Mouse (Mus musculus) lung, adult 2 months (tissue): Measurements from ENCODE around the gene Pabpn1. TPM values are rescaled to one million over a fixed set of nuclear protein-coding genes. Genes with fewer than 3 reads are reported as not detected.

Experiments
- DNase-seq: peaks from one replicate; pipeline ENCODE4 v3.0.0; 2022
- H3K4me1 ChIP-seq: fragments of 200-500 bp; 2 replicates; pipeline ENCODE4 v1.6.1; 2011; ENCODE audit warnings: low read length; ENCODE audit not compliant: control insufficient read depth, insufficient read depth
- H3K4me3 ChIP-seq: fragments of 200-500 bp; replicated peaks from 2 replicates; pipeline ENCODE3; 2011; ENCODE audit warnings: low read depth, mild to moderate bottlenecking, control low read depth, low read length; ENCODE audit errors: extremely low read depth
- CTCF ChIP-seq: fragments of 200-500 bp; IDR thresholded peaks from 2 replicates; pipeline ENCODE4 v1.5.1; 2011; ENCODE audit warnings: mild to moderate bottlenecking, low read length, control low read depth; ENCODE audit not compliant: insufficient read depth
- POLR2A ChIP-seq: fragments of 200-500 bp; IDR thresholded peaks from 2 replicates; pipeline ENCODE4 v1.6.1; 2011; ENCODE audit warnings: low read depth, mild to moderate bottlenecking, control low read depth, low read length, borderline replicate concordance; ENCODE audit errors: extremely low read depth
- WGBS: fragments of 180-500 bp; shearing (Covaris S2); methylation state at CpG from one replicate; pipeline ENCODE4 v1.1.7; 2018; 5-methylcytosine and 5-hydroxymethylcytosine counted together
- polyA plus RNA-seq: library from polyadenylated mRNA; depleted of rRNA; stranded (reverse); fragments of >200 nt; gene quantifications from 2 replicates; pipeline ENCODE4 v1.2.3, GENCODE M21; 2012

The Pabpn1 gene
- polyA plus RNA-seq, 1 experiment, result 112 TPM

DNA sequence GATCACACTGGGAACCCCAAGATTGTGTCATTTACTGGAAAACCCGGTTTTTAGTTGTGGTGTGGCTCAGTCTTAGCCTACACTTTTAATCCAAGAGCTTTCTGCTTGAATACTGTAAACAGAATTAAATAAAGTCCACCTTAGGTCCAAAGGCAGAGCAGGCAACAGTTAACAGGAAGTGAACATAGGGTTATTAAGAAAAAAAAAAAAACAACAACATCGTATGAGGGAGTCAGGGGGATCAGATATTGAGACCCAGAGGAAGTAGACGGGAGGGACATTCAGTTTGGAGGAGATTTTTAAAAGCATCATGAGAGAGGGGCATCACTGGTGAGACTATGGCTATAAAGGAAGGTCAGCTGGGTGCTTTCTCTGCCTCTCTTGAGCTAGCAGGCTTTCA is 26.0 kb upstream of the Pabpn1 start:
- TF ChIP-seq POLR2A, result no peak
- TF ChIP-seq CTCF, result no peak
- no peak for DNase-seq
- H3K4me3 ChIP-seq, result no peak overlapping the region
- WGBS, result 35% methylated on average over 3 of the region's 3 CpGs
- H3K4me1 ChIP-seq, result no peaks in the 10 kb centered on the region; the same call in 1 of the 2 replicates

DNA sequence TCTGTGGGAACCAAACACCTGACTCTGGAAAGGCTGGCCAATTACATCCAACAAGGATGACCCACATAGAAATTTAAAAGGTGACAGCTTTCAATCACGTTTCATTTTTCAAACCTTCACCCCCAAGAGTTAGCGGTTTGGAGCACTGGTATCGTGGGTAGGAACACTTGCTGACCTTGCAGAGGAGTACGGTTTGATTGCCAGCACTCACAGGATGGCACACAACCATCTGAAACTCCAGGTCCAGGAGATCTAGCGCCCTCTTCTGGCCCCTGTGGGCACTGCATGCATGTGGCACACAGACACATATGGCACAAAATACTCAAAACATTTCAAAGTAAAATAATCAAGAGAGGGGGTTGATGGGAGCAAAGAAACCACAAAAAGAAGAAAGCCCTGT is 25.4 kb upstream of the Pabpn1 start:
- 61% methylated on average over 5 of the region's 5 CpGs for WGBS
- Histone ChIP-seq H3K4me3 (no peak overlapping the region), H3K4me1 (no peaks in the 10 kb centered on the region; the same call in 1 of the 2 replicates)
- no peak for TF ChIP-seq POLR2A
- peak; percentile 38 for TF ChIP-seq CTCF
- DNase-seq, result no peak

DNA sequence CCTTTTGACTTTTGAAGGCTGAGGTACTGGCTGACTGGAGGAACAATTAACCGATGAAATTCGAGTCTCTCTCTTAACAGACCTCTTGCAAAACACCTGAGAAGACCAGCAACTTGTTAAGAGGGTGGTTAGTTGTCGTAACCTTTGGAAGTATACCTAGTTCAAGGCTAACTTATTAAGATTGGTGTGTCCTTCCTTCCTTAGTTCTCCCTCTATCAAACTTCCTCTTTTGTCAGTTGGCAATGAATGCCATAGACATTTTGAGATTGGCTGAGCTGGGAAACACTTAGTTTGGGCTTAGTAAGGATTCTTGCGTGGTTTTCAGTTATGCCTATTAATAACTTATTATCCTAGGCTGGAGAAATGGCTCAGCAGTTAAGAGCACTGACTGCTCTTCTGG is 24.3 kb upstream of the Pabpn1 start:
- DNase-seq, result no peak
- no peak overlapping the region for H3K4me3 ChIP-seq
- TF ChIP-seq CTCF (no peak), POLR2A (no peak)
- H3K4me1 ChIP-seq, result no peaks in the 10 kb centered on the region; the same call in 1 of the 2 replicates
- WGBS, result 71% methylated on average over 4 of the region's 4 CpGs

DNA sequence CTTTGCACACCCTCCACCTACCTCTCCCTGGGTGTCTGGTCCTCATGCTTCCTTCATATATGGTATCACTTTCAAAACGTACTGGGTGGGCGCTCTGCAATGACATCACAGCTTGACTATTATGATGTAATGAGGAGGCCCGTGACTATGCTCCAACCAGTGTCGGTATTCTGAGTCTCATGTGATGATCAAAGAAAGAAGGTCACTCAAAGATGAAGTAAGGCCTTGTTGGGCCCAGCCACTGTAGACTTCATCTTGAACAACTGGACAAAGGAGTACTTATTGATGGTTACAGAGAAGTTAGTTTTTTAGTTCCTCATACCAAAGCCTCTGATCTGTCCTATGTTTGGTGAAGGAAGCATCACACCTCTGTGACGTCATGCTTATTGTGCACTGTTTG is 21.4 kb upstream of the Pabpn1 start, which contains the start of gene Homez:
Gene Homez (minus strand): TSS at position 101 of the 400 bp plus-strand sequence.
- Histone ChIP-seq H3K4me3 (no peak within 1 kb of the TSS), H3K4me1 (peaks cover 2% of the 10 kb centered on the region; the same call in 1 of the 2 replicates)
- no peak for TF ChIP-seq POLR2A
- TF ChIP-seq CTCF, result no peak
- no peak for DNase-seq
- 89% methylated on average over 5 of the region's 5 CpGs for WGBS

DNA sequence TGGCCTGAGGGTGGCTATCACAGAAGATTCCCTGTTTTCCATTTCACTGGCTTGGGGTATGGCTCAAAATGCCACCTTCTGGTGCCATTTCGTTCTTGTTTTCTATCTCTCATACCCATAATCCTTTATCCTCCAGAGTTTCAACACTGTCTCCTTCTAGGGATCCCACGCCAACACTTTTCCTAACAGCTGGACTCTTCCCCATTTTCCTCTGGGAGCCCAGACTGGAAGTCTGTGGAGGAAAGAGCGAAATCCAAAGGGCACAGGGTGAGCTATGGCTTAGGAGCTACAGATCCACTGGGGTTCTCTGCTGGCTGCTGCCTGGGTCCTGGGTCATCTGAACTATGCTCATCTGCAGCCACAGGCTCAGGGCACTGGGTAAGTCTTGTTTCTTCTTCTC is 18.1 kb upstream of the Pabpn1 start:
- no peak overlapping the region for H3K4me3 ChIP-seq
- TF ChIP-seq CTCF (no peak), POLR2A (no peak)
- no peak for DNase-seq
- H3K4me1 ChIP-seq, result peaks cover 3% of the 10 kb centered on the region; the same call in 1 of the 2 replicates
- WGBS, result 84% methylated on average over 3 of the region's 3 CpGs

DNA sequence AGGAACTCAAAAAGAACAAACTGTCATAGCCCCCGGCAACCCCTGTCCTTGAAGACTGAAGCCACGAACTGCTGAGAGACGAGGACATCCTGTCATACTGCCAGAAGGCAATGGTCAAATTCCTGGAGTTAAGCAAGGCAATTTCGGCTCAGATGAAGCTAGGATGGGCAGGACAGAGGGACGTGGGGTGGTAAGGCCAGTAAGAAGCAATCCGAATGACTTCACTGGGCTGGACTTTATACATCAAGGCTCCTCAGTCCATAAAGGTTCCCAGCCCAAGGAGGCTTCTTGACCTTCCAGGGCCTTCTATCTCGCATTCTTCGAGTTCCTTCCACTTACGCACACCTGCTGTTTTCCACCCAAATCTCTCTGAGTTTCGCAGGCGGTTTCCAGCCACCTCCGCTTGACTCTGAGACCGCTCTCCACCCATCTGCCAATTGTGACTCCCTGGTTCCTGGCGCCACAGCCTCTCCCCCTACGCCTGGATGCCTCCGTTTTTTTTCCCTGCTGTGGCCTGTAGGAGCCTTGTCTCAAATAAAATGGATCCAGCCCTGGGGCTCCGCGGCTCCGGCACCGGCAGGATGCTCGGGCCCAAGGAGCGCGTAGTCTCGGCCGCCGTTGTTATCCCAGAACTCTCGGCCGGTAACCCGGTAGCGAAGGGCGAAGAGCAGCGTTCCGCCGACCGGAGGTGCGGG is 16.3 kb upstream of the Pabpn1 start:
- DNase-seq, result peak; percentile 29
- 4% methylated on average over 36 of the region's 36 CpGs for WGBS

DNA sequence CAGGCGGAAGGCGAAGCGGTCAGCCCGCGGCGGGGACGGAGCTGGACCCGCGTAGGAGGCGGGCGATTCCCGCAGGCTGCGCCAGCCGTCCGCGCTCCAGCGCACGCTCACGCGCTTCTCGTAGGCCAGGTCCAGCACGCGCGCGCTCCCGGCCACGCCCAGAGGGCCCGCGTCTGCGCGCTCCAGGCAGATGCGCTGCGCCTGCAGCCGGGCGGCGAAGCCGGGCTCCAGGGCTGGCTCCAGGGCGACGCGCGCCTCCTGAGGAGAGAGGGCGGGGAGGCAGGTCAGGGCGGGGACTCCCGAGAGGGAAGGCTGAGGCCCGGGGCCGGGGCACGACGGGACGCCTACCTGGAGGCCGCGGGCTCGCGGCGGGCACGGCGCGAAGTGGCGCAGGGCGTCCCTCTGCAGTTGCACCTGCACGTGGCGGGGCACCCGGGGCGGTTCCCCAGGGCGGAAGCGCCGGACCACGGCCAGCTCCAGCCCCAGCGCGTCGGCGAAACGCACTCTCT is 15.7 kb upstream of the Pabpn1 start:
- WGBS, result under 1% methylated on average over 61 of the region's 72 CpGs
- TF ChIP-seq CTCF, result no peak
- peak; percentile 61; the same call in 1 of the 2 replicates for TF ChIP-seq POLR2A
- Histone ChIP-seq H3K4me1 (peaks cover 3% of the 10 kb centered on the region; the same call in 1 of the 2 replicates), H3K4me3 (peak overlapping the region; percentile 77)
- peak; percentile 88 for DNase-seq

More for the DNA sequence above, 16.3 kb upstream of the Pabpn1 start:
- Histone ChIP-seq H3K4me1 (peaks cover 3% of the 10 kb centered on the region; the same call in 1 of the 2 replicates), H3K4me3 (peak overlapping the region; percentile 77)
- no peak for TF ChIP-seq CTCF
- no peak for TF ChIP-seq POLR2A

DNA sequence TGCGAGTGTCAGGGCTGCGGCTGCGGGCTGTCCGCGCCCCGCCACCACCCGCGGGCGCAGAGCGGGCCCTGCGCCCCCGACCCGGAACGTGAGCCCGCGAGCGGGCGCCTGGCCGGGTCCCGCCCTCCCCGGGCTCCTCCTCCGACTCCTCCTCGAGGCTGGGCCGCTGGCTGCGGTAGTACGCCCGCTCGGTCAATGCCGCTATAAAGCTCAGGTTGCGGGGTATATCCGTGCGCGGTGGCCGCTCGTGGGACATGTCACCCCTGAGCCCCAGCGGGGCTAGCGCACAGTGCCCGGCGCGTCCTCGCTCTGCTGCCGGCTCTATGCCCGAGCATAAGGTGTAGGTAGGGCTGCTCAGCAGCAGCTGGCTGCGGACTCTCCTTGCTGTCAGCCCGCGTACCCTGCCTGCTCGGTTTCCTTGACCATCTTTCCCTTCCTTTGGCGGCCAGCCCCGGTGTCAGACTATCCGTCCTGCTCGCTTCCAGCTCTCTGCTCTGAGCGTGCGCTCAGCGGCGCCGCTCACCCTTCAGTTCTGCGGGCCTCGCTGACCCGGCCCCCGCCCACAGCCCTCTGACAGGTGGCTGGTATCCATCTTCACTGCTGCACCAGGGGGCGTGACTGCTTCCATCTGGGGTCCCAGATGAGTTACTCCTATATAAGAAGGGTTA is 15.1 kb upstream of the Pabpn1 start, which contains the start of gene Ppp1r3e:
Gene Ppp1r3e (minus strand): TSS at position 503 of the 668 bp plus-strand sequence.
- Histone ChIP-seq H3K4me1 (peaks cover 3% of the 10 kb centered on the region; the same call in 1 of the 2 replicates), H3K4me3 (peak within 1 kb of the TSS; percentile 77)
- DNase-seq, result peak; percentile 77
- WGBS, result under 1% methylated on average over 61 of the region's 61 CpGs
- TF ChIP-seq POLR2A (no peak), CTCF (no peak)

DNA sequence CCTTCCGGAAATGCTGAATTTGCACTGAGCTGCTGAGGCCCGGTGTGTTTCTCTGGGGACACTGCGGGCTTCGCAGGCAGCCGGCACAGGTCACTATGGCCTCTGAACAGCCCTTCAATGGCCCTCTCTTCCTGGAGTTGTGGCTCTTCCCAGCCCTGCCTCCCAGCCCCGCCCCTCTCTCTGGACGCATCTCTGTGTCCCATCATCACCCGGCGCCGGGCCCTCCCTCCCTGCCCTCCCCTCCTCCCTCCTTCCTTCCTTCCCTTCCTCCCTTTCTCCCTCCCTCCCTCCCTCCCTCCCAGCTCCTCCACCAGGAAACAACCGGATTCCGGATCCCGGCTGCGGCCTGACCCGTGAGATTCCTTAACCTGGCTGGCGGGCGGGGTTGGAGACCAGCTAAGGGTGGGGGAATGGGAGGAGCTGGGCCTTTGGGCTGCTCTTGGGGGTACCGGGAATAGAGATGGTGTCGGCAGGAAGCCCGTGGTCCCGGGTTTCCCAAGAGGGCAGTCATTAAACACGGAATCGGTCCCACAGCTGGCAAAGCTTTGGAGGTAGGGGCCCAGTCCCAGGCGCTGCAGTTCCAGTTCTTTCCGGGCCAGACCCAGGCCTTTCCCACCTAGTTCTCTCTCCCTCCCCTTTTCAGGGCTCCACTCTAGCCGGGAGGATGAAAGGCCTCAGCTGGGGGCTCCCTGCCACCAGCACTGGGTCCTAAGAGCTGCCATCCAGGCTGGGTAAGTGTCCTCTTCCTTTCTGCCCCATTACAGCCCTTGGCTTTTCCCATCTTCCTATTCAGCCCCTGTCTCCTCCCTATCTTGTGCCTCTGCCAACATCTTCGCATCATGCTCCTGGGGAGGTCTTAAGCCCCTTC is 8.9 kb upstream of the Pabpn1 start, which contains the start of the genes Bcl2l2 and Gm20521:
Gene Bcl2l2 (plus strand): TSS at position 224 of the 868 bp plus-strand sequence.
Gene Gm20521 (plus strand): TSS at position 288 of the 868 bp plus-strand sequence.
- peak; percentile 73 for DNase-seq
- H3K4me1 ChIP-seq, result peaks cover 8% of the 10 kb centered on the region; the same call in 1 of the 2 replicates
- TF ChIP-seq POLR2A (peak; percentile 92; the same call in 1 of the 2 replicates), CTCF (no peak)
- WGBS, result under 1% methylated on average over 27 of the region's 27 CpGs
- peak within 1 kb of the TSS; percentile 86 for H3K4me3 ChIP-seq
